Mouse (Mus musculus) ovary, adult 18-20 months (tissue): ENCODE results near the gene Gpbp1l1.

ENCODE experiments used
- DNase-seq: peaks from one replicate; pipeline ENCODE4 v3.0.0; 2022; ENCODE audit warnings: low spot score, mixed read lengths

Gpbp1l1 gene

GRCm38 (mm10) chr4:116557306-116558121, at the start of gene Gpbp1l1:
Gene Gpbp1l1, plus strand, starts transcription at chr4:116557658.
- peak; percentile 97 for DNase-seq

GRCm38 (mm10) chr4:116531109-116531508, 26.3 kb upstream of the Gpbp1l1 start:
- DNase-seq = no peak

- DNase-seq = no peak
Observed at GRCm38 (mm10) chr4:116536351-116536750, 21.1 kb upstream of the Gpbp1l1 start.

GRCm38 (mm10) chr4:116537737-116538136, 19.7 kb upstream of the Gpbp1l1 start:
- DNase-seq = no peak

- DNase-seq = no peak
Observed at GRCm38 (mm10) chr4:116550432-116550831, 7.0 kb upstream of the Gpbp1l1 start.

GRCm38 (mm10) chr4:116553035-116553434, 4.4 kb upstream of the Gpbp1l1 start:
- no peak for DNase-seq

GRCm38 (mm10) chr4:116555413-116556300, 1.8 kb upstream of the Gpbp1l1 start, which contains the start of gene Tmem69:
Gene Tmem69, minus strand, starts transcription at chr4:116555936.
- peak; percentile 46 for DNase-seq

GRCm38 (mm10) chr4:116556561-116557305, 725 bp upstream of the Gpbp1l1 start:
- DNase-seq = peak; percentile 91

GRCm38 (mm10) chr4:116558151-116558882, 859 bp downstream of the Gpbp1l1 start:
- no peak for DNase-seq

GRCm38 (mm10) chr4:116595793-116596192, 38.3 kb downstream of the Gpbp1l1 start:
- no peak for DNase-seq

GRCm38 (mm10) chr4:116596379-116596778, 38.9 kb downstream of the Gpbp1l1 start, which contains the start of gene Ccdc17:
Gene Ccdc17, plus strand, starts transcription at chr4:116596654.
- DNase-seq = no peak

- DNase-seq = peak; percentile 82
Observed at GRCm38 (mm10) chr4:116596978-116597881, 39.8 kb downstream of the Gpbp1l1 start.

GRCm38 (mm10) chr4:116612621-116613020, 55.2 kb downstream of the Gpbp1l1 start:
- DNase-seq = no peak

- DNase-seq = no peak
Observed at GRCm38 (mm10) chr4:116615237-116615636, 57.8 kb downstream of the Gpbp1l1 start.

GRCm38 (mm10) chr4:116624831-116625230, 67.4 kb downstream of the Gpbp1l1 start:
- DNase-seq = no peak

- DNase-seq = peak; percentile 68
Observed at GRCm38 (mm10) chr4:116626658-116627358, 69.3 kb downstream of the Gpbp1l1 start.

- DNase-seq = peak; percentile 81
Observed at GRCm38 (mm10) chr4:116627359-116627716, 69.9 kb downstream of the Gpbp1l1 start.

- peak; percentile 72 for DNase-seq
Observed at GRCm38 (mm10) chr4:116627722-116628662, 70.5 kb downstream of the Gpbp1l1 start, which contains the start of gene Nasp. Gene Nasp, minus strand, starts transcription at chr4:116627941.
